Mouse (Mus musculus): ENCODE data around the gene Tomm20. TPM values are rescaled to one million over a fixed set of nuclear protein-coding genes. Genes with fewer than 3 reads are reported as not detected.

The Tomm20 gene
- total and polyA plus RNA-seq, 3 experiments, result 70.1 to 195 (median 96.2) TPM

- no peaks in the 10 kb centered on the region for H3K27me3 ChIP-seq (ENCODE audit: control insufficient read depth, insufficient read depth, low read length)
- no peaks in the 10 kb centered on the region for H3K79me2 ChIP-seq (replicated peaks; ENCODE audit: control insufficient read depth, insufficient read depth, low read length)
- 85% methylated on average over 3 of the region's 3 CpGs for WGBS
- peaks cover 28% of the 10 kb centered on the region for H3K36me3 ChIP-seq (ENCODE audit: control insufficient read depth, insufficient read depth, low read length)
- intact Hi-C loops (cut with DNase I), result loop anchor here (5.0 kb wide), 1 partner anchor 515 kb away; the partner anchor contains the start of gene Coa6
- DNase-seq, result no peak
- H3K9ac ChIP-seq (ENCODE audit: low read depth, low read length), result no peak overlapping the region
- TF ChIP-seq CTCF (IDR thresholded peaks at IDR 0.05) (no peak), POLR2A (IDR thresholded peaks at IDR 0.05; ENCODE audit: insufficient read depth, low read depth, low read length) (no peak), EP300 (IDR thresholded peaks at IDR 0.05; ENCODE audit: insufficient read depth, low read depth, low read length) (no peak)
- H3K4me1 ChIP-seq (ENCODE audit: control insufficient read depth, insufficient read depth, low read length), result peaks cover 2% of the 10 kb centered on the region
- no peak overlapping the region for H3K27ac ChIP-seq
- no peak overlapping the region for H3K4me3 ChIP-seq
Measured at GRCm38 (mm10) chr8:126937337-126937736, 8.3 kb downstream of the Tomm20 start.

GRCm38 (mm10) chr8:126935932-126936331, 9.7 kb downstream of the Tomm20 start:
- H3K27me3 ChIP-seq (ENCODE audit: control insufficient read depth, insufficient read depth, low read length), result no peaks in the 10 kb centered on the region
- DNase-seq, result no peak
- H3K9ac ChIP-seq (ENCODE audit: low read depth, low read length), result no peak overlapping the region
- H3K4me3 ChIP-seq, result no peak overlapping the region
- intact Hi-C loops (cut with DNase I), result loop anchor here (5.0 kb wide), 1 partner anchor 514 kb away; the partner anchor contains the start of gene Coa6
- TF ChIP-seq EP300 (IDR thresholded peaks at IDR 0.05; ENCODE audit: insufficient read depth, low read depth, low read length), result no peak
- TF ChIP-seq CTCF (IDR thresholded peaks at IDR 0.05), result peak; percentile 86
- no peaks in the 10 kb centered on the region for H3K79me2 ChIP-seq (replicated peaks; ENCODE audit: control insufficient read depth, insufficient read depth, low read length)
- peaks cover 2% of the 10 kb centered on the region for H3K4me1 ChIP-seq (ENCODE audit: control insufficient read depth, insufficient read depth, low read length)
- H3K36me3 ChIP-seq (ENCODE audit: control insufficient read depth, insufficient read depth, low read length), result peaks cover 28% of the 10 kb centered on the region
- H3K27ac ChIP-seq, result no peak overlapping the region

GRCm38 (mm10) chr8:126935387-126935786, 10.3 kb downstream of the Tomm20 start:
- WGBS, result 94% methylated on average over 2 of the region's 2 CpGs
- Histone ChIP-seq H3K9ac (ENCODE audit: low read depth, low read length) (no peak overlapping the region), H3K27ac (no peak overlapping the region), H3K79me2 (replicated peaks; ENCODE audit: control insufficient read depth, insufficient read depth, low read length) (no peaks in the 10 kb centered on the region), H3K27me3 (ENCODE audit: control insufficient read depth, insufficient read depth, low read length) (no peaks in the 10 kb centered on the region), H3K4me3 (no peak overlapping the region), H3K4me1 (ENCODE audit: control insufficient read depth, insufficient read depth, low read length) (peaks cover 2% of the 10 kb centered on the region), H3K36me3 (ENCODE audit: control insufficient read depth, insufficient read depth, low read length) (peaks cover 27% of the 10 kb centered on the region)
- intact Hi-C loops (cut with DNase I), result loop anchor here (5.0 kb wide), 1 partner anchor 513 kb away; the partner anchor contains the start of gene Coa6
- TF ChIP-seq CTCF (IDR thresholded peaks at IDR 0.05), result no peak
- no peak for TF ChIP-seq EP300 (IDR thresholded peaks at IDR 0.05; ENCODE audit: insufficient read depth, low read depth, low read length)
- TF ChIP-seq POLR2A (IDR thresholded peaks at IDR 0.05; ENCODE audit: insufficient read depth, low read depth, low read length), result no peak
- DNase-seq, result no peak

GRCm38 (mm10) chr8:126932656-126933055, 13.0 kb downstream of the Tomm20 start:
- Histone ChIP-seq H3K79me2 (replicated peaks; ENCODE audit: control insufficient read depth, insufficient read depth, low read length) (no peaks in the 10 kb centered on the region), H3K4me1 (ENCODE audit: control insufficient read depth, insufficient read depth, low read length) (peaks cover 6% of the 10 kb centered on the region), H3K27me3 (ENCODE audit: control insufficient read depth, insufficient read depth, low read length) (no peaks in the 10 kb centered on the region), H3K36me3 (ENCODE audit: control insufficient read depth, insufficient read depth, low read length) (peaks cover 10% of the 10 kb centered on the region), H3K4me3 (no peak overlapping the region), H3K27ac (peak overlapping the region; percentile 40), H3K9ac (ENCODE audit: low read depth, low read length) (no peak overlapping the region)
- DNase-seq, result no peak
- TF ChIP-seq EP300 (IDR thresholded peaks at IDR 0.05; ENCODE audit: insufficient read depth, low read depth, low read length), result no peak
- no peak for TF ChIP-seq CTCF (IDR thresholded peaks at IDR 0.05)
- TF ChIP-seq POLR2A (IDR thresholded peaks at IDR 0.05; ENCODE audit: insufficient read depth, low read depth, low read length), result no peak
- intact Hi-C loops (cut with DNase I), result no loop called here
- WGBS, result 53% methylated on average over 1 of the region's 1 CpGs

GRCm38 (mm10) chr8:126932249-126932648, 13.4 kb downstream of the Tomm20 start:
- Histone ChIP-seq H3K36me3 (ENCODE audit: control insufficient read depth, insufficient read depth, low read length) (peaks cover 10% of the 10 kb centered on the region), H3K4me1 (ENCODE audit: control insufficient read depth, insufficient read depth, low read length) (peaks cover 6% of the 10 kb centered on the region), H3K9ac (ENCODE audit: low read depth, low read length) (no peak overlapping the region), H3K27ac (peak overlapping the region; percentile 40), H3K27me3 (ENCODE audit: control insufficient read depth, insufficient read depth, low read length) (no peaks in the 10 kb centered on the region), H3K79me2 (replicated peaks; ENCODE audit: control insufficient read depth, insufficient read depth, low read length) (no peaks in the 10 kb centered on the region), H3K4me3 (no peak overlapping the region)
- TF ChIP-seq CTCF (IDR thresholded peaks at IDR 0.05) (no peak), POLR2A (IDR thresholded peaks at IDR 0.05; ENCODE audit: insufficient read depth, low read depth, low read length) (no peak), EP300 (IDR thresholded peaks at IDR 0.05; ENCODE audit: insufficient read depth, low read depth, low read length) (no peak)
- DNase-seq, result no peak
- intact Hi-C loops (cut with DNase I), result no loop called here
- 82% methylated on average over 1 of the region's 1 CpGs for WGBS

GRCm38 (mm10) chr8:126931720-126932119, 13.9 kb downstream of the Tomm20 start:
- Histone ChIP-seq H3K79me2 (replicated peaks; ENCODE audit: control insufficient read depth, insufficient read depth, low read length) (no peaks in the 10 kb centered on the region), H3K4me1 (ENCODE audit: control insufficient read depth, insufficient read depth, low read length) (peaks cover 6% of the 10 kb centered on the region), H3K36me3 (ENCODE audit: control insufficient read depth, insufficient read depth, low read length) (peaks cover 10% of the 10 kb centered on the region), H3K9ac (ENCODE audit: low read depth, low read length) (no peak overlapping the region), H3K4me3 (no peak overlapping the region), H3K27me3 (ENCODE audit: control insufficient read depth, insufficient read depth, low read length) (no peaks in the 10 kb centered on the region), H3K27ac (peak overlapping the region; percentile 40)
- WGBS, result 22% methylated on average over 2 of the region's 2 CpGs
- DNase-seq, result no peak
- intact Hi-C loops (cut with DNase I), result no loop called here
- TF ChIP-seq POLR2A (IDR thresholded peaks at IDR 0.05; ENCODE audit: insufficient read depth, low read depth, low read length) (no peak), CTCF (IDR thresholded peaks at IDR 0.05) (peak; percentile 51)
